Mouse (Mus musculus) neural tube, embryonic 15.5 days (tissue): Measurements from ENCODE around the gene Btbd11. TPM values are rescaled to one million over a fixed set of nuclear protein-coding genes. Genes with fewer than 3 reads are reported as not detected.
A peak's percentile ranks its signal among the peaks of the same experiment; 100 is the strongest.

Experiments
- ATAC-seq: fragments of 200-750 bp; cut with Nextera tagmentation; 2 replicates; pipeline ENCODE4 v1.8.0; 2017; ENCODE audit warnings: mild to moderate bottlenecking, moderate TSS enrichment, moderate library complexity; ENCODE audit not compliant: low FRiP score
- H3K27ac ChIP-seq: fragments of 300-500 bp; sonication (generic); replicated peaks from 2 replicates; pipeline ENCODE4 v1.5.1; 2015; ENCODE audit warnings: mild to moderate bottlenecking, inconsistent platforms
- H3K27me3 ChIP-seq: fragments of 300-500 bp; sonication (generic); replicated peaks from 2 replicates; pipeline ENCODE4 v1.6.1; 2015; ENCODE audit warnings: inconsistent platforms
- H3K36me3 ChIP-seq: fragments of 300-500 bp; sonication (generic); 2 replicates; pipeline ENCODE4 v1.6.1; 2015; ENCODE audit warnings: inconsistent platforms
- H3K4me1 ChIP-seq: fragments of 300-500 bp; sonication (generic); 2 replicates; pipeline ENCODE4 v1.6.1; 2015; ENCODE audit warnings: inconsistent platforms
- H3K4me2 ChIP-seq: fragments of 300-500 bp; sonication (generic); 2 replicates; pipeline ENCODE4 v1.6.1; 2015; ENCODE audit warnings: inconsistent platforms, mild to moderate bottlenecking, moderate library complexity
- H3K4me3 ChIP-seq: fragments of 300-500 bp; sonication (generic); replicated peaks from 2 replicates; pipeline ENCODE4 v1.5.1; 2015; ENCODE audit warnings: mild to moderate bottlenecking, inconsistent platforms
- H3K9ac ChIP-seq: fragments of 300-500 bp; sonication (generic); replicated peaks from 2 replicates; pipeline ENCODE4 v1.6.1; 2015; ENCODE audit warnings: mild to moderate bottlenecking, inconsistent platforms
- H3K9me3 ChIP-seq: fragments of 300-500 bp; sonication (generic); replicated peaks from 2 replicates; pipeline ENCODE4 v1.6.1; 2016; ENCODE audit warnings: inconsistent platforms
- WGBS: fragments of 180-500 bp; shearing (Covaris S2); methylation state at CpG from one replicate; pipeline ENCODE4 v1.1.7; 2015; ENCODE audit warnings: mixed read lengths; 5-methylcytosine and 5-hydroxymethylcytosine counted together
- polyA plus RNA-seq: library from polyadenylated mRNA; unstranded; fragments of >200 nt; fragmentation: Nextera tagmentation; extraction: Ambion mirVana; gene quantifications from 2 replicates; pipeline ENCODE4 v1.2.1, GENCODE M21; 2015

The Btbd11 gene
- polyA plus RNA-seq, 1 experiment from 2014 or later, result 24.9 TPM

DNA sequence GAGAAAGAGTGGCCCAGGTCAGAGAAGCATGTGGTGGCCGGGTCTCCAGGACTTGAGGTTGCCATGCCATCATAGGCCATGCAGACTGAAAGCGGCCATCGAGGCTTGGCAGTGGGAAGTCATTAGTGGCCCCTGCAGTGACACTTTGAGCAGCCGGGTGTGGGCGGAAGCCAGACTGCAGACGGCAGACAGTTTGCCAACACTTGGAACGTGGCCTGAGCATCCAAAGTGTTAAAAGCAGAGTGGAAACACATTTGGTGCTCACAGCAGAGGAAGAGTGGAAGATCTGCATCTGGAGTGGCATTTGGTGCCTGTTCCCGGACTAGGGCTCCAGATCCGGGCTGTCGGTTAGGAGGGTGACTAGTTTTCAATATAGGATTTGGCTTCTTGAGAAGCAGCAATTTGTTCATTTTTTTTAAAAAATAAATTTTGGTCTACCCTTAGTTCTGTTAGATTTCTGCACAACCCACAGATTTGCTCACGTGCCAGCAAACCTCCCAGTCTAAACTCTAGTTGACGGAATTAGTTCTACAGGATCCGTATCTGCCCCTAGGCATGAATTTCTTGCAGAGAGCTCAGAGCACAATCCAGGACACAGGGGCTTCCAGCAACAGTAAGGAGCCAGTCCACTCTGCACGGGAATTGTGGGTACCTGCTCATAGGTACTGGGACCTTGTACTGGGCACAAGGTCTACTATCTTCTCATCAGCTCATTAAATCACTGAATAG lies 222.1 kb downstream of the Btbd11 start:
- Histone ChIP-seq H3K27ac (no peak overlapping the region), H3K4me1 (no peaks in the 10 kb centered on the region), H3K36me3 (no peaks in the 10 kb centered on the region), H3K4me3 (no peak overlapping the region), H3K9ac (no peak overlapping the region), H3K4me2 (no peak overlapping the region), H3K9me3 (no peaks in the 10 kb centered on the region), H3K27me3 (no peaks in the 10 kb centered on the region)
- ATAC-seq, result no peak; the same call in 1 of the 2 replicates
- 78% methylated on average over 14 of the region's 14 CpGs for WGBS

DNA sequence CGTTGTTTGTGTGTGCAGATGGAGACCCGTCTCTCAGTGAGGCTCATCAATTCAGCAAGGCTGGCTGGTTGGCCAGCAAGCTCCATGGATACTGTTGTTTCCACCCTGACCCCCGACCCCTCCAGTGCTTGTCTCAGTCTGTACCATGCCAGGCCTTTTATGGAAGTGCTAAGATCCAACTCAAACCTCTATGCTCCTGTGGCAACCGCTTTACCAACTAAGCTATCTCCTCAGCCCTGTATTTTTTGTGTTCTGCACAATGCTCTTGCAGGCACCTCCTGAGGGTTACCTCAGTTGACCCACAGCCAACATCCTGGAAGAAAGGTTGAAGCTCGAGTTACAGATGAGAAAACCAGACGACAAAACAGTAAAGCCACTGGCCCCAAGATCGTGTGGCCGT lies 230.5 kb downstream of the Btbd11 start:
- ATAC-seq, result no peak
- H3K4me2 ChIP-seq, result no peak overlapping the region
- H3K4me3 ChIP-seq, result no peak overlapping the region
- H3K9me3 ChIP-seq, result no peaks in the 10 kb centered on the region
- peaks cover 11% of the 10 kb centered on the region; the same call in 1 of the 2 replicates for H3K4me1 ChIP-seq
- 37% methylated on average over 8 of the region's 8 CpGs for WGBS
- no peak overlapping the region for H3K27ac ChIP-seq
- H3K36me3 ChIP-seq, result no peaks in the 10 kb centered on the region
- H3K27me3 ChIP-seq, result no peaks in the 10 kb centered on the region
- H3K9ac ChIP-seq, result no peak overlapping the region

DNA sequence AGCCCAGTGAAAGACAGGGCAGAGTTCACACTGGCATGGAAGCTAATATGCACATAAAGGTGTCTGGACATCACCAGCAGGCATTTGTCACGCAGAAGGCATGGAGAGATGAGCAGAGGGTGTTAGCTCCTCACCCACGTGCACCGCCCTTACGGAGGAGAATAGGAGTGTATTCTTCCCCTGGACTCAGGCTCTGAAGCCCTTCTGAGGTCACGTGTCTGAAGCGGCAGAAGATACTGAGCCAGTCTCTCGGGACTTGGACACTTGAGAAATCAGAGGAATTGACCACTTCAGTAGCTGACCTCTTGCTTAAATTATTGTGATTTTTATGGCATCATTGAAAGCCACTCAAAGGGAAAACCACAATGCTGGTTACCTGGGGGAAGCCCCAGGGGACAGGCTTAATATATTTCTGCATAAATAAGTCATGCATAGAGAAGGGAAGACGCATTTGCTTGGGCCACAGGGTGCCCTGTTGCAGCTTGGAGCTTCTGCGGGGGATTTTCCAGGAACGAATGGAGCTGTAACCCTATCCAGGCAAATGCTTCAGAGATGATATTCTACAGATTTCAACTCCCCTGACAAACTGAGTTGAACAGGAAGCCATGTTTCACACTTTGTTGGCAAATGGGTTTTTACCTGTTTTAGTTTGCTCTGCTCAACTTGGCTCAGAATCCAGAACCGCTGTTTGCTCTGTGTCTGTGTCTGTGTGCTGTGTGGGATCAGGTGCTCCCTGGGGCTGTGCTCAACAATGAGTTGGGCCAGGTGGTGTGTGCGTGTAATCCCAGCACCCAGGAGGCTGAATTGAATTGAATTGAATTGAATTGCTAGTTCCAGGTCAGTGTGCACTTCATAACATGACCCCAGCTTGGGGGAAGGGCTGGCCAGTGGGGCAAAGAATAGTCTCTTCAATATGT lies 231.1 kb downstream of the Btbd11 start:
- no peaks in the 10 kb centered on the region for H3K27me3 ChIP-seq
- no peaks in the 10 kb centered on the region for H3K9me3 ChIP-seq
- H3K4me2 ChIP-seq, result no peak overlapping the region
- peaks cover 11% of the 10 kb centered on the region; the same call in 1 of the 2 replicates for H3K4me1 ChIP-seq
- no peaks in the 10 kb centered on the region for H3K36me3 ChIP-seq
- H3K27ac ChIP-seq, result no peak overlapping the region
- H3K4me3 ChIP-seq, result no peak overlapping the region
- no peak overlapping the region for H3K9ac ChIP-seq
- ATAC-seq, result no peak
- 50% methylated on average over 12 of the region's 12 CpGs for WGBS

DNA sequence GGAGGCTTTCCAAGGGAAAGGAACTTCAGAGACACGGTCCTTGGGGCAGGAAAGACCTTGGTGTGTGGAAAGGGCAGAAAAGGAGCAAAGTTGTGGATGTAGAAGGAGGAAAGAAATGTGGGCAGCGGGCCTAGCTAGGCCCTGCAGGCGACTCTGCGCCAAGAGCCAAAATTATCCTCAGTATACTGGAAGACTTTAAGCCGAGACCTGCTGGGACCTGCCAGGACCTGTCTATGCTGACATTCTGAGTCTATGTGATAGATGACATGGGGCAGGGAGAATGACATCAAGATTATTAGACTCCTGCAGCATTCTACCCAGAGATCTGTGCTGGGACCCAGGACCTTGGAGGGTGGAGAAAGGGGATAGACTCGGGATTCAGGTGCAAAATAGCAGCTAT lies 234.5 kb downstream of the Btbd11 start:
- Histone ChIP-seq H3K9ac (no peak overlapping the region), H3K27ac (no peak overlapping the region), H3K36me3 (no peaks in the 10 kb centered on the region), H3K9me3 (no peaks in the 10 kb centered on the region), H3K4me2 (no peak overlapping the region), H3K4me1 (peaks cover 17% of the 10 kb centered on the region), H3K27me3 (no peaks in the 10 kb centered on the region), H3K4me3 (no peak overlapping the region)
- 89% methylated on average over 6 of the region's 6 CpGs for WGBS
- ATAC-seq, result no peak

DNA sequence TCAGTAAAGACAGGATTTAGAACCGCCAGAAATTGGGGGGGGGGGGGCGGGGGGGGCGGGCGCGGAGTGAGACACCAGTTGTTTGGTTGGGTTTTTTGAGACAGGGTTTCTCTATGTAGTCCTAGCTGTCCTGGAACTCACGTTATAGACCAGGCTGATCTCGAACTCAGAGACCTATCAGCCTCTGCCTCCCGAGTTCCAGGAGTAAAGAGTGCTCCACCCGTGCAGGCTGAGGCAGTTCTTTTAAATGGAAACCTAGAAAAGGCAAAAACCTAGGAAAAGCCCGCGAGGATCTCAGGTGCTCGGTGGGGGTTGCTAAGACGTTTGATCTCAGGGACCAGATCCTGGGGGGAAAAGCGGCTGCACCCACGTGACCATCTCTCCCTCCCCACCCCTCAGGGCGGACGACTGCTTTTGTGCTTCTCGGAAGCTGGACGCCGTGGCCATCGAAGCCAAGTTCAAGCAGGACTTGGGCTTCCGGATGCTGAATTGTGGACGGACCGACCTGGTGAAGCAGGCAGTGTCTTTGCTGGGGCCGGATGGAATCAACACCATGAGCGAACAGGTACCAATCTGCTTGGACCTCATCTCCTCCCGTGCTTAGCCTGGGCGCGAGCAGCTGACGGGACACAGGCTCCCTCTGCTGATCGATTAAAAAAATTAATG lies 238.0 kb downstream of the Btbd11 start:
- H3K4me1 ChIP-seq, result peaks cover 6% of the 10 kb centered on the region
- H3K9ac ChIP-seq, result peak overlapping the region; percentile 50; the same call in 1 of the 2 replicates
- 7% methylated on average over 31 of the region's 31 CpGs for WGBS
- H3K9me3 ChIP-seq, result no peaks in the 10 kb centered on the region
- peak overlapping the region; percentile 46 for H3K4me3 ChIP-seq
- ATAC-seq, result peak; percentile 90
- peak overlapping the region; percentile 71 for H3K27ac ChIP-seq
- no peaks in the 10 kb centered on the region for H3K36me3 ChIP-seq
- peak overlapping the region; percentile 83 for H3K4me2 ChIP-seq
- no peaks in the 10 kb centered on the region for H3K27me3 ChIP-seq

DNA sequence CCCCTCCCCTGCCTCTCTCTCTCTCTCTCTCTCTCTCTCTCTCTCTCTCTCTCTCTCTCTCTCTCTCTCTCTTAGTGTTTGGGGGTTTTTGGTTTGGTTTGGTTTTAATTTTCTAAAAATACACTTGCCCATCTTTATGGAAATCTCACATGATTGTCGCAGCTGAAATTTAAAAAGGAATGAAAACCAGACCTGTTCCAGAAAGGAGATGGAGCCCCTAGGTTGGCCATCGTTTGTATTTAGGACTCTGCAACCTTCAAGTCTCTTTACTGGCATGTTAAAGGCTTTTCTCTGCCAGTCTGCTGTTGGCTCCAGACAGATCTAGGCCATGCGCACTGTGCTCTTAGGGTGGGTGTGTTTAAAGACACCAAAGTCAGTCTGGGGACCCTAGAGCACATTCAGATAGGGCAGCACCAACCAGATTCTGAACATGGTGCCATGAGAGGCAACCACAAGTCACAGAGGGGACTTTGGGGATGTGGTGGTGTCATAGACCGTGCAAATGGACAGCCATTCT lies 238.6 kb downstream of the Btbd11 start:
- Histone ChIP-seq H3K9me3 (no peaks in the 10 kb centered on the region), H3K36me3 (no peaks in the 10 kb centered on the region), H3K4me1 (peaks cover 6% of the 10 kb centered on the region), H3K27me3 (no peaks in the 10 kb centered on the region), H3K9ac (no peak overlapping the region), H3K4me2 (peak overlapping the region; percentile 83), H3K4me3 (no peak overlapping the region), H3K27ac (peak overlapping the region; percentile 20; the same call in 1 of the 2 replicates)
- WGBS, result 57% methylated on average over 4 of the region's 4 CpGs
- ATAC-seq, result no peak

DNA sequence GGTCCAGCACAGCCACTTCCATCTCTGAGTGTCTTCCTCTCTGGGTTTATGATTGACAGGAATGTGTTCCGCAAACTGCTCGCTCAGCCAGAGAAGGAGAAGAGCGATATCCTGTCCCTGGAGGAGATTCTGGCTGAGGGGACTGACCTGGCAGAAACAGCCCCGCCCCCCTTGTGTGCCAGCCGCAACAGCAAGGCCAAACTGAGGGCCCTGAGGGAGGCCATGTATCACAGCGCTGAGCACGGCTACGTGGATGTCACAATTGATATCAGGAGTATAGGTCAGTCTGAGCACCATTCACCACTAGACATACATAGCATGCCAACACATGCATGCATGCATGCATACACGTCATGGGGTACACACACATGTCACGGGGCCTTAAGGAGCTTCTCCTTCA lies 245.4 kb downstream of the Btbd11 start:
- Histone ChIP-seq H3K27ac (no peak overlapping the region), H3K4me3 (no peak overlapping the region), H3K4me1 (no peaks in the 10 kb centered on the region), H3K4me2 (no peak overlapping the region), H3K9ac (no peak overlapping the region), H3K27me3 (no peaks in the 10 kb centered on the region), H3K36me3 (peaks cover 2% of the 10 kb centered on the region; the same call in 1 of the 2 replicates), H3K9me3 (no peaks in the 10 kb centered on the region)
- ATAC-seq, result no peak
- 86% methylated on average over 10 of the region's 10 CpGs for WGBS

DNA sequence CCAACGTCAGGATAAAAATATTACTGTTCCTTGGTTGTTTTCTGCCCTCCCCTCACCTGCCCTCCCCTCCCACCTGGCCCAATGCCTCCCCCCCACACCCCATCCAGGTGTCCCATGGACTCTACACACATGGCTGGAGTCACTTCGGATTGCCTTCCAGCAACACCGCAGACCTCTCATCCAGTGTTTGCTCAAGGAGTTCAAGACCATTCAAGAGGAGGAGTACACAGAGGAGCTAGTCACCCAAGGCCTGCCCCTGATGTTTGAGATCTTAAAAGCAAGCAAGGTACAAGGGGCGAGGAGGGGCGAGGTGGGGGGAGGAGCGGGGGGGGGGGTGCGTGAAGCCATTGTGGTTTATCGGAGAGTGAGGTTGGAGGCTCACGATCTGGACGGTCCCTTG lies 247.0 kb downstream of the Btbd11 start:
- Histone ChIP-seq H3K9ac (no peak overlapping the region), H3K4me1 (no peaks in the 10 kb centered on the region), H3K9me3 (no peaks in the 10 kb centered on the region), H3K4me2 (no peak overlapping the region), H3K36me3 (peaks cover 2% of the 10 kb centered on the region; the same call in 1 of the 2 replicates), H3K27ac (no peak overlapping the region), H3K4me3 (no peak overlapping the region), H3K27me3 (no peaks in the 10 kb centered on the region)
- ATAC-seq, result no peak
- WGBS, result 74% methylated on average over 9 of the region's 10 CpGs

DNA sequence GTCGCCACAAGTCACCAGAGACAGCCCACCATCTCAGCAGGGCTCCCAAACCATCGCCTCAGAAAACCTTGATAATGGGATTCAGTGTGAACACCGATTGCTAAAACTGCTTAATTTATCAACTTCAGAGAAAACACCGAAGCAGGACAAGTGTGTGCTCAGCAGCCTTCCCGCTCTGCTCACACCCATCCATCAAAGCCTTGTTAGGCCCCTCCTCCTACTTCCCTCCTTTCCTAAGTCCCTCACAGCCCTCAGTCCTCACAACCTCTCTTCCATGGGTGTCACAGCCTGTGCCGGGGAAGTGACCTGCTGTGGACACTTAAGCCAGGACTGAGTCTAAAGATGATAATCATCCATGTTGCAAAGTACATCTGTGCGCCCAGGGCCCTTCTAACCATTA lies 251.0 kb downstream of the Btbd11 start:
- H3K9me3 ChIP-seq, result no peaks in the 10 kb centered on the region
- no peak overlapping the region for H3K4me2 ChIP-seq
- H3K27ac ChIP-seq, result no peak overlapping the region
- H3K27me3 ChIP-seq, result no peaks in the 10 kb centered on the region
- no peak overlapping the region for H3K9ac ChIP-seq
- no peaks in the 10 kb centered on the region for H3K36me3 ChIP-seq
- no peak for ATAC-seq
- H3K4me3 ChIP-seq, result no peak overlapping the region
- no peaks in the 10 kb centered on the region for H3K4me1 ChIP-seq
- 45% methylated on average over 7 of the region's 7 CpGs for WGBS

DNA sequence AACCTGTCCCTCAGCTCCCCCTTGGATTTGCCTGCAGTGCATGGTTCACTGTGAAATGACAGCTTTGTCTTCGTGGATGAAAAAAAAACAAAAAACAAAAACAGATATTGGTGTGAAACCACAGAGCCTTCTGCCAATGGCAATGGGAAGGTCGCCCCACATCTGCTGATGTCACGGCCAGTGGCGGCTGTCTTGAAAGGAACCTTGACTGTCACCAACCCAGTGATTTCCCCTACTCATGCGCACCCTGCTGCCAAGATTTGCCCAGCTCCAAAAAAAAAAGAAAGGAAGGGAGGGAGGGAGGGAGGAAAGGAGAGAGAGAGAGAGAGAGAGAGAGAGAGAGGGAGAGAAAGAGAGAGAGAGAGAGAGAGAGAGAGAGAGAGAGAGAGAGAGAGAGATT lies 251.5 kb downstream of the Btbd11 start:
- Histone ChIP-seq H3K9me3 (no peaks in the 10 kb centered on the region), H3K4me3 (no peak overlapping the region), H3K27ac (no peak overlapping the region), H3K9ac (no peak overlapping the region), H3K4me1 (no peaks in the 10 kb centered on the region), H3K36me3 (no peaks in the 10 kb centered on the region), H3K4me2 (no peak overlapping the region), H3K27me3 (no peaks in the 10 kb centered on the region)
- WGBS, result 79% methylated on average over 5 of the region's 5 CpGs
- ATAC-seq, result no peak

DNA sequence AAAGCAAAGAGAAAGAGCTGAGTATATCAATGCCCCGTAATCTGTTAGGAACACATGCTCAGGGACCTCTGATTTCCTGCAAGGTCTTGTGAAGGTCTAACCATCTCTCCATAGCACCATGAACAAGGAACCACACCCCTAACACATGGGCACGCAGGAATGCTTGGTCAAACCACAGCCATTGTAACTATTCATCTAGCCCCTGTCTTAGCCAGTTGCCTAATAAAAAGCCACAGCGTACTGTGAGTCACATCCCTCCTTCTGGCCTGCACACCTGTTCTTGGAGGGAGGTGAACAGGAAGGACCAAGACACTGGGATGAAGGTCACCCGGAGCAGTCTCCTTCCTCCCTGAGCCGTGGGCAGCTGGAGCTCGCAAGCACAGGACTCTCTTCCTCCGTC lies 253.0 kb downstream of the Btbd11 start:
- no peak overlapping the region for H3K4me2 ChIP-seq
- H3K4me1 ChIP-seq, result no peaks in the 10 kb centered on the region
- no peak overlapping the region for H3K9ac ChIP-seq
- no peaks in the 10 kb centered on the region for H3K27me3 ChIP-seq
- no peak for ATAC-seq
- H3K36me3 ChIP-seq, result no peaks in the 10 kb centered on the region
- H3K4me3 ChIP-seq, result no peak overlapping the region
- 86% methylated on average over 7 of the region's 7 CpGs for WGBS
- H3K9me3 ChIP-seq, result no peaks in the 10 kb centered on the region
- H3K27ac ChIP-seq, result no peak overlapping the region
